Mouse (Mus musculus): ENCODE measurements around the gene Man1b1. TPM values are rescaled to one million over a fixed set of nuclear protein-coding genes. Genes with fewer than 3 reads are reported as not detected.

Gene Man1b1
- total and polyA plus RNA-seq, 3 experiments, result 8.2 to 22.5 (median 21.6) TPM

DNA sequence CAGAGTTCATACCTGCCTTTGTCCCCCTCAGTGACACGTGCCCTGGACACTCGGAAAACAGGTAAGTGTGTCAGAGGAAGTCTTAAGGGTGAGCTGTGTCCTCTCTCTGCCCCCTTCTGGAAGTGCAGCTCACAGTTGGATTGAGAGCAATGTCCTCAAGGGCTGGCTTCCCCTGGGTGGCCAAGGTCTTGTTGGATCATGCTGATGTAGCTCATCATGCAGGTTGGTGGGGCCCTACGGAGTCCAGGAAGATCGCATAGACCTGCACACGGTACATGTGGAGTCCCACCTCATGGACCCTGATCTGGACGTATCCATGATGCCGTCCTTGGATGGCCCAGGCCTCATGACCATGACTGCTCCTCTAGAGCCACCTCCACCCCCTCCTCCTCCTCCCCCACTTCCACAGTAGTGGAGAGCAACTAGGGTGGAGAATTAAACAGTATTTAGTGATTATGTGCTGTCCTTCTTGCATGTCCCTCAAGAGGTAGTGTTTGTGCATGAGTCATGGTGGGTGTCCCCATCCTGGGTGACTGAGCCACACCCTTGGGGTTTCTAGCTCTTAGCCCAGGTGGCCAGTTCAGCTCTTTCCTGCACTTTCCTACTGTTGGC, 43.3 kb upstream of the Man1b1 start:
- Histone ChIP-seq H3K36me3 (ENCODE audit: control insufficient read depth, insufficient read depth, low read length) (no peaks in the 10 kb centered on the region), H3K4me1 (ENCODE audit: control insufficient read depth, insufficient read depth, low read length) (peaks cover 7% of the 10 kb centered on the region), H3K27me3 (ENCODE audit: control insufficient read depth, insufficient read depth, low read length) (peaks cover 6% of the 10 kb centered on the region), H3K9ac (ENCODE audit: low read depth, low read length) (no peak overlapping the region), H3K4me3 (no peak overlapping the region), H3K79me2 (replicated peaks; ENCODE audit: control insufficient read depth, insufficient read depth, low read length) (no peaks in the 10 kb centered on the region), H3K27ac (no peak overlapping the region)
- TF ChIP-seq CTCF (IDR thresholded peaks at IDR 0.05) (no peak), EP300 (IDR thresholded peaks at IDR 0.05; ENCODE audit: insufficient read depth, low read depth, low read length) (no peak), POLR2A (IDR thresholded peaks at IDR 0.05; ENCODE audit: insufficient read depth, low read depth, low read length) (no peak)
- 84% methylated on average over 7 of the region's 7 CpGs for WGBS
- intact Hi-C loops (cut with DNase I), result no loop called here
- no peak for DNase-seq

DNA sequence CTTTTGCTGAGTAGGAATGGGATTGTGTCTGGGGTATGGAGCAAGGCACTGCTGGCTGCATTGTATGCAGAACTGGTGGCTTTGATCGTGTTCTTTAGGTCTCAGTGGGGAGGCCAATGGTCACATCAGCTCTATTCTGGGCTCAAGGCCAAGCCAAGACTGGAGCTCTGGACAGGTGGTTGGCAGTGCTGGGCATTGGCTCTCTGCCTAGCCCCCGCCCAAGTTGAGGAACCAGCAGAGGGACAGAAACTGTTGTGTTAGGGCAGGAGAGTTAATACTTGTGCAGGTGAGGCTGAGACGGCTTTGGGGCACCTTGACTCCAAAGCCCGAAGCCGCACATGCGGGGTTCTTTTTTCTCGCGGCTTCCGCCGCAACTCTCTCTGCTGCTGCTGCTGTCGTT, 42.5 kb upstream of the Man1b1 start, which contains the start of gene Lrrc26:
Lrrc26 (plus strand) TSS at position 265 of the 400 bp plus-strand sequence.
- Histone ChIP-seq H3K4me3 (peak within 1 kb of the TSS; percentile 40), H3K9ac (ENCODE audit: low read depth, low read length) (no peak within 1 kb of the TSS), H3K27ac (no peak within 1 kb of the TSS), H3K36me3 (ENCODE audit: control insufficient read depth, insufficient read depth, low read length) (no peaks in the 10 kb centered on the region), H3K4me1 (ENCODE audit: control insufficient read depth, insufficient read depth, low read length) (peaks cover 7% of the 10 kb centered on the region), H3K27me3 (ENCODE audit: control insufficient read depth, insufficient read depth, low read length) (peaks cover 6% of the 10 kb centered on the region), H3K79me2 (replicated peaks; ENCODE audit: control insufficient read depth, insufficient read depth, low read length) (no peaks in the 10 kb centered on the region)
- TF ChIP-seq CTCF (IDR thresholded peaks at IDR 0.05) (no peak), POLR2A (IDR thresholded peaks at IDR 0.05; ENCODE audit: insufficient read depth, low read depth, low read length) (no peak)
- DNase-seq, result no peak
- WGBS, result 10% methylated on average over 11 of the region's 11 CpGs
- intact Hi-C loops (cut with DNase I), result no loop called here

DNA sequence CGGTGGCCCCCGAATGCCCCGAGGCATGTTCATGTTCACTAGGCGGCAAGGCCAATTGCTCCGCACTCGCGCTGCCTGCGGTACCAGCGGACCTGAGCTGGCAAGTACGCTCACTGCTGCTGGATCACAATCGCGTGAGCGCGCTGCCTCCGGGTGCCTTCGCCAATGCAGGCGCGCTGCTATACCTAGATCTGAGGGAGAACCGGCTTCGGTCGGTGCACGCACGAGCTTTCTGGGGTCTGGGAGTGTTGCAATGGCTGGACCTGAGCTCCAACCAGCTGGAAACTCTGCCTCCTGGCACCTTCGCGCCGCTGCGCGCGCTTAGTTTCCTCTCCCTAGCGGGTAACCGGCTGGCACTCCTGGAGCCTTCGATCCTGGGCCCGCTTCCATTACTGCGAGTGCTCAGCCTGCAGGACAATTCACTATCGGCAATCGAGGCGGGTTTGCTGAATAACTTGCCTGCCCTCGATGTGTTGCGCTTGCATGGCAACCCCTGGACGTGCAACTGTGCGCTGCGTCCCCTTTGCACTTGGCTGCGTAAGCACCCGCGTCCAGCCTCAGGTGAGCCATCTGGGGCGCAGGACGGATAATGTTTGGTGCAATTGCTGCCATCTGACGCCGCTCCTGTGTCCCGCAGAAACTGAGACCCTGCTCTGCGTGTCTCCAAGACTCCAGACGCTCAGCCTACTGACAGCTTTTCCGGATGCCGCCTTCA, 41.9 kb upstream of the Man1b1 start:
- 2% methylated on average over 54 of the region's 54 CpGs for WGBS
- H3K27me3 ChIP-seq (ENCODE audit: control insufficient read depth, insufficient read depth, low read length), result peaks cover 6% of the 10 kb centered on the region
- no peak overlapping the region for H3K9ac ChIP-seq (ENCODE audit: low read depth, low read length)

DNA sequence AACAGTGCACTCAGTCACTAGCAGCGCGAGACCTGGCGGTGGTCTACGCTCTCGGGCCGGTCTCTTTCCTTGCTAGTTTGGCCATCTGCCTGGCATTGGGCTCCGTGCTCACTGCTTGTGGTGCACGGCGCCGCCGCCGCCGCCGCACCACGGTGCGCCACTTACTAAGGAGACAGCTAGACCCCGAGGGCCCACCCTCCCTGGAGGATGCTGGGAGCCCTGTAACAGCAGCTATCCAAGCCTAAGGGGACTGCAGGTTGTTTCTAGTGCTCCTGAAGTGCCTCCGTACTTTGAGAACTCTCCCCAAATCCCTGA, 41.4 kb upstream of the Man1b1 start:
- Histone ChIP-seq H3K27ac (no peak overlapping the region), H3K9ac (ENCODE audit: low read depth, low read length) (no peak overlapping the region), H3K79me2 (replicated peaks; ENCODE audit: control insufficient read depth, insufficient read depth, low read length) (no peaks in the 10 kb centered on the region), H3K27me3 (ENCODE audit: control insufficient read depth, insufficient read depth, low read length) (peaks cover 8% of the 10 kb centered on the region), H3K4me3 (peak overlapping the region; percentile 40), H3K4me1 (ENCODE audit: control insufficient read depth, insufficient read depth, low read length) (peaks cover 7% of the 10 kb centered on the region), H3K36me3 (ENCODE audit: control insufficient read depth, insufficient read depth, low read length) (no peaks in the 10 kb centered on the region)
- no peak for DNase-seq
- WGBS, result under 1% methylated on average over 18 of the region's 18 CpGs
- no peak for TF ChIP-seq POLR2A (IDR thresholded peaks at IDR 0.05; ENCODE audit: insufficient read depth, low read depth, low read length)
- TF ChIP-seq CTCF (IDR thresholded peaks at IDR 0.05), result no peak
- intact Hi-C loops (cut with DNase I), result no loop called here

More for the DNA sequence above, 41.9 kb upstream of the Man1b1 start:
- TF ChIP-seq EP300 (IDR thresholded peaks at IDR 0.05; ENCODE audit: insufficient read depth, low read depth, low read length) (no peak), CTCF (IDR thresholded peaks at IDR 0.05) (no peak)
- Histone ChIP-seq H3K4me3 (peak overlapping the region; percentile 40), H3K79me2 (replicated peaks; ENCODE audit: control insufficient read depth, insufficient read depth, low read length) (no peaks in the 10 kb centered on the region), H3K4me1 (ENCODE audit: control insufficient read depth, insufficient read depth, low read length) (peaks cover 7% of the 10 kb centered on the region), H3K27ac (no peak overlapping the region), H3K36me3 (ENCODE audit: control insufficient read depth, insufficient read depth, low read length) (no peaks in the 10 kb centered on the region)
- intact Hi-C loops (cut with DNase I), result no loop called here
- peak in 1 of 2 experiments; percentile 47 for DNase-seq

DNA sequence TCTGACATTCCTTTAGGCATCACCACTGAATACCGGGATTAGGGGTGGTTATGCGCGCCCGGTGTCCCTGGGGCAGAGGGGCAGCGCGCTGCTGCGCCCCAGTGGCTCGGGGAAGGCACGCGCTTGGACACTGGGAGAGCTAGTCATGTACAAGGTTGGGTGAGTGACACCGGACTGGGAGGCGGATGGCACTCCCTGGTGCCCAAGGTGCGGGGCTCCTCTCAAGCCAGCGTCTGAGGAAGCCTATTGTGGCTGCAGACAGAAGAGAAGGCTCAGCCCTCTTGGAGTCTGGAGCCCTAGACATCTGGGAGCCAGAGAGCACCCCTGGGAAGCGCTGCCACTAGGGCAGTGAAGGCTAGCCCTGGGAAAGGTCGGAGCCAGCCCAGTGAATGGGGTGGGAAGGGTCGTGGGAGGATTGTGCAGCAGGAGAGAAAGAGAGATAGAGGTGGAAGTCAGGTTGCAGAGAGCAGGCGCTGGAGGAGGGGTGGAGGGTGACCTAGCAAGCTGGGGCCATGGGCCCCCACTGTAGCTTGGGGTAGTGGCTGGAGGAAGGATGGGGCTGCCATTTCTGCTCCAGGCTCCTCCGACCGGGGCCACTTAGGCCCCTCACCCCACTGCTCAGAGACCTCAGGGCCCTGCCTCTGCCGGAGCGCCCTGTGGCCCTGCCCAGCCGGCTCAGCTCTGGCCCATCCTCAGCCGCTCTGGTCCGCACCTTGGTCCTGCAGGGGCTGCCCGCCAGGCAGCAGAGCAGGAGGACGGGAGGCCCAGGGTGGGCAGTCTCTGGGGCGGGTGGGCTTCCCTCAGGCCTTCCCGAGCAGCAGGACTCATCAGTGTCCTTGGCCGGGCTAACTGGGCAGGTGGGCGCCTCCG, 40.7 kb upstream of the Man1b1 start:
- peaks cover 7% of the 10 kb centered on the region for H3K4me1 ChIP-seq (ENCODE audit: control insufficient read depth, insufficient read depth, low read length)
- TF ChIP-seq CTCF (IDR thresholded peaks at IDR 0.05) (peak; percentile 55), EP300 (IDR thresholded peaks at IDR 0.05; ENCODE audit: insufficient read depth, low read depth, low read length) (no peak)
- peaks cover 8% of the 10 kb centered on the region for H3K27me3 ChIP-seq (ENCODE audit: control insufficient read depth, insufficient read depth, low read length)
- H3K4me3 ChIP-seq, result peak overlapping the region; percentile 51
- intact Hi-C loops (cut with DNase I), result loop anchor here (2.0 kb wide), 2 partner anchors 13 to 33 kb away; no protein-coding TSS in a partner anchor
- H3K36me3 ChIP-seq (ENCODE audit: control insufficient read depth, insufficient read depth, low read length), result no peaks in the 10 kb centered on the region
- WGBS, result 9% methylated on average over 32 of the region's 32 CpGs
- no peaks in the 10 kb centered on the region for H3K79me2 ChIP-seq (replicated peaks; ENCODE audit: control insufficient read depth, insufficient read depth, low read length)
- peak in 1 of 2 experiments; percentile 55 for DNase-seq
- H3K27ac ChIP-seq, result no peak overlapping the region
- H3K9ac ChIP-seq (ENCODE audit: low read depth, low read length), result peak overlapping the region; percentile 62
